ENCODE assay signal across 8 mouse cellular contexts in genomic region chr15:102247252-102248130, GRCm38 (mm10). TPM values are rescaled to one million over a fixed set of nuclear protein-coding genes. Genes with fewer than 3 reads are reported as not detected.
DNase-seq lines count a peak whose midpoint lies in the region; ATAC-seq and TF ChIP-seq lines count a peak whose summit lies in the region.

No protein-coding gene starts in this region.

- ATAC-seq in Patski: peak; percentile 38
- peak; percentile 34 for ATAC-seq in intestine, postnatal 0 days
- ATAC-seq in midbrain, embryonic 16.5 days: peak; percentile 33; the same call in 1 of the 2 replicates

- no peaks in the 10 kb centered on the region for H3K36me3 ChIP-seq in intestine, postnatal 0 days (ENCODE audit: control insufficient read depth, insufficient read depth)
- H3K36me3 ChIP-seq in midbrain, embryonic 16.5 days (ENCODE audit: control insufficient read depth, insufficient read depth, low read length): no peaks in the 10 kb centered on the region

- H3K9me3 ChIP-seq in intestine, postnatal 0 days (ENCODE audit: control insufficient read depth): no peaks in the 10 kb centered on the region
- no peaks in the 10 kb centered on the region for H3K9me3 ChIP-seq in midbrain, embryonic 16.5 days (replicated peaks; ENCODE audit: control insufficient read depth, low read length, poor library complexity, severe bottlenecking)

- H3K27me3 ChIP-seq in Patski: no peaks in the 10 kb centered on the region
- no peaks in the 10 kb centered on the region for H3K27me3 ChIP-seq in intestine, postnatal 0 days (replicated peaks; ENCODE audit: control insufficient read depth, insufficient read depth, low read length)
- peaks cover 54% of the 10 kb centered on the region for H3K27me3 ChIP-seq in midbrain, embryonic 16.5 days (ENCODE audit: control insufficient read depth, insufficient read depth, low read depth, low read length)

- CTCF ChIA-PET in Patski (lab: Charles Lee): interaction anchor here (1.7 kb wide), 1 partner anchor 23 kb away, joined by 9 read pairs; no protein-coding TSS in a partner anchor

- under 1% methylated on average over 56 of the region's 65 CpGs for WGBS in intestine, postnatal 0 days
- under 1% methylated on average over 57 of the region's 65 CpGs for whole genome bisulfite sequencing in midbrain, embryonic 16.5 days

- H3K4me3 ChIP-seq in cortical plate, adult 2 months (ENCODE audit: insufficient read depth, low read length): peak overlapping the region; percentile 49
- peak overlapping the region; percentile 75 for H3K4me3 ChIP-seq in intestine, postnatal 0 days (ENCODE audit: low read depth, low read length)
- peak overlapping the region; percentile 63 for H3K4me3 ChIP-seq in midbrain, embryonic 16.5 days (ENCODE audit: low read depth, low read length)

- H3K4me2 ChIP-seq in intestine, postnatal 0 days (replicated peaks; ENCODE audit: low read depth): peak overlapping the region; percentile 97
- H3K4me2 ChIP-seq in midbrain, embryonic 16.5 days (ENCODE audit: low read length): peak overlapping the region; percentile 90

- POLR2A ChIA-PET in Patski (lab: Charles Lee): interaction anchor here (0.9 to 1.1 kb wide), 2 partner anchors 9 to 11 kb away, joined by 3 to 6 read pairs; partner anchors contain the start of gene Rarg

- H3K4me1 ChIP-seq in cortical plate, adult 2 months (ENCODE audit: control insufficient read depth, insufficient read depth, low read length): no peaks in the 10 kb centered on the region
- peaks cover 13% of the 10 kb centered on the region for H3K4me1 ChIP-seq in intestine, postnatal 0 days (replicated peaks; ENCODE audit: control insufficient read depth, insufficient read depth, low read length)
- H3K4me1 ChIP-seq in midbrain, embryonic 16.5 days (ENCODE audit: control insufficient read depth, insufficient read depth, low read length): peaks cover 18% of the 10 kb centered on the region

- peak; percentile 79 for DNase-seq in 3134 (ENCODE audit: extremely low read depth, insufficient read length, low spot score)
- no peak for DNase-seq in Patski (ENCODE audit: low read depth, low spot score)
- DNase-seq in heart, adult 18-20 months: peak; percentile 89 to 90
- peak; percentile 57 for DNase-seq in liver
- DNase-seq in testis, postnatal 10 days (ENCODE audit: low spot score): peak; percentile 79

- H3K9ac ChIP-seq in intestine, postnatal 0 days (ENCODE audit: low read depth, low read length): peak overlapping the region; percentile 47
- peak overlapping the region; percentile 72 for H3K9ac ChIP-seq in midbrain, embryonic 16.5 days (ENCODE audit: low read depth, low read length)

- no peak for TF ChIP-seq CTCF in Patski (IDR thresholded peaks at IDR 0.05)
- TF ChIP-seq CTCF in cortical plate, adult 2 months (IDR thresholded peaks at IDR 0.05; ENCODE audit: extremely low read depth, insufficient read depth, low read length): no peak
- TF ChIP-seq CTCF in intestine, postnatal 0 days (IDR thresholded peaks at IDR 0.05; ENCODE audit: low read depth): no peak

- TF ChIP-seq POLR2A in cortical plate, adult 2 months (IDR thresholded peaks at IDR 0.05; ENCODE audit: extremely low read depth, insufficient read depth, low read length): no peak

- peak overlapping the region; percentile 89 for H3K27ac ChIP-seq in cortical plate, adult 2 months (ENCODE audit: insufficient read depth, low read length)
- peak overlapping the region; percentile 91 for H3K27ac ChIP-seq in intestine, postnatal 0 days (ENCODE audit: low read depth, low read length)
- H3K27ac ChIP-seq in midbrain, embryonic 16.5 days (ENCODE audit: low read length): peak overlapping the region; percentile 76

- in situ Hi-C loops in Patski (cut with MboI; ENCODE audit: low pct_unique_long_range_greater_than_20kb): no loop called here

RNA-seq across cellular contexts. Expression of gene Rarg, which starts 9.8 kb away (rescaled TPM):
- 32.0 TPM for polyA plus RNA-seq in Patski (2021)
- 11.3 and 12.3 TPM in 2 replicates for polyA plus RNA-seq in cortical plate, adult 2 months (2012; rRNA removed)
- total RNA-seq in heart, adult 18-20 months (2021): 10 to 100 TPM; 13.5 to 16.7 TPM
- 5.9 and 7.3 TPM in 2 replicates for polyA plus RNA-seq in intestine, postnatal 0 days (2015; fragmentation: Nextera tagmentation; extraction: Ambion mirVana)
- polyA plus RNA-seq in midbrain, embryonic 16.5 days (2015; fragmentation: Nextera tagmentation; extraction: Ambion mirVana): 4.1 and 6.0 TPM in 2 replicates

RNA-seq across cellular contexts. Expression of gene Itgb7, which starts 15.7 kb away (rescaled TPM):
- polyA plus RNA-seq in Patski (2021): 0.35 TPM
- polyA plus RNA-seq in cortical plate, adult 2 months (2012; rRNA removed): 0.86 and 1.5 TPM in 2 replicates
- total RNA-seq in heart, adult 18-20 months (2021): 1 to 10 TPM; 2.9 to 9.9 TPM
- polyA plus RNA-seq in intestine, postnatal 0 days (2015; fragmentation: Nextera tagmentation; extraction: Ambion mirVana): 2.6 and 2.9 TPM in 2 replicates
- polyA plus RNA-seq in midbrain, embryonic 16.5 days (2015; fragmentation: Nextera tagmentation; extraction: Ambion mirVana): 0.43 and 0.80 TPM in 2 replicates

RNA-seq across cellular contexts. Expression of gene Gm9918, which starts 22.9 kb away (rescaled TPM):
- polyA plus RNA-seq in Patski (2021): 0.03 TPM
- 0.04 and 0.15 TPM in 2 replicates for polyA plus RNA-seq in cortical plate, adult 2 months (2012; rRNA removed)
- total RNA-seq in heart, adult 18-20 months (2021): not detected
- 0.07 TPM in 1 of 2 replicates, not detected in the other for polyA plus RNA-seq in intestine, postnatal 0 days (2015; fragmentation: Nextera tagmentation; extraction: Ambion mirVana)
- not detected in 2 replicates for polyA plus RNA-seq in midbrain, embryonic 16.5 days (2015; fragmentation: Nextera tagmentation; extraction: Ambion mirVana)

RNA-seq across cellular contexts. Expression of gene Mfsd5, which starts 31.8 kb away (rescaled TPM):
- polyA plus RNA-seq in Patski (2021): 47.4 TPM
- 54.0 and 55.5 TPM in 2 replicates for polyA plus RNA-seq in cortical plate, adult 2 months (2012; rRNA removed)
- 10 to 100 TPM; 18.4 to 18.9 TPM for total RNA-seq in heart, adult 18-20 months (2021)
- polyA plus RNA-seq in intestine, postnatal 0 days (2015; fragmentation: Nextera tagmentation; extraction: Ambion mirVana): 80.4 and 81.1 TPM in 2 replicates
- polyA plus RNA-seq in midbrain, embryonic 16.5 days (2015; fragmentation: Nextera tagmentation; extraction: Ambion mirVana): 58.7 and 59.8 TPM in 2 replicates

RNA-seq across cellular contexts. Expression of gene Csad, which starts 43.0 kb away (rescaled TPM):
- 79.6 TPM for polyA plus RNA-seq in Patski (2021)
- polyA plus RNA-seq in cortical plate, adult 2 months (2012; rRNA removed): 34.6 and 39.7 TPM in 2 replicates
- 10 to 100 TPM; 17.0 to 22.6 TPM for total RNA-seq in heart, adult 18-20 months (2021)
- 22.8 and 26.8 TPM in 2 replicates for polyA plus RNA-seq in intestine, postnatal 0 days (2015; fragmentation: Nextera tagmentation; extraction: Ambion mirVana)
- 33.1 and 33.2 TPM in 2 replicates for polyA plus RNA-seq in midbrain, embryonic 16.5 days (2015; fragmentation: Nextera tagmentation; extraction: Ambion mirVana)
